Mouse (Mus musculus) lung, postnatal 0 days (tissue): ENCODE data around the gene Fam19a2.

Experiments
- CTCF ChIP-seq: IDR thresholded peaks from 2 replicates; pipeline ENCODE4 v1.5.1; 2016; ENCODE audit warnings: antibody characterized with exemption, mild to moderate bottlenecking
- EP300 ChIP-seq: IDR thresholded peaks from 2 replicates; pipeline ENCODE4 v1.6.1; 2016; ENCODE audit warnings: antibody characterized with exemption, mild to moderate bottlenecking, control low read depth

GRCm38 (mm10) chr10:123723641-123724040 lies 459.8 kb downstream of the Fam19a2 start:
- no peak for TF ChIP-seq CTCF
- no peak for TF ChIP-seq EP300
